Mouse (Mus musculus): Measurements from ENCODE around the gene Sowahb.

Gene Sowahb

DNA sequence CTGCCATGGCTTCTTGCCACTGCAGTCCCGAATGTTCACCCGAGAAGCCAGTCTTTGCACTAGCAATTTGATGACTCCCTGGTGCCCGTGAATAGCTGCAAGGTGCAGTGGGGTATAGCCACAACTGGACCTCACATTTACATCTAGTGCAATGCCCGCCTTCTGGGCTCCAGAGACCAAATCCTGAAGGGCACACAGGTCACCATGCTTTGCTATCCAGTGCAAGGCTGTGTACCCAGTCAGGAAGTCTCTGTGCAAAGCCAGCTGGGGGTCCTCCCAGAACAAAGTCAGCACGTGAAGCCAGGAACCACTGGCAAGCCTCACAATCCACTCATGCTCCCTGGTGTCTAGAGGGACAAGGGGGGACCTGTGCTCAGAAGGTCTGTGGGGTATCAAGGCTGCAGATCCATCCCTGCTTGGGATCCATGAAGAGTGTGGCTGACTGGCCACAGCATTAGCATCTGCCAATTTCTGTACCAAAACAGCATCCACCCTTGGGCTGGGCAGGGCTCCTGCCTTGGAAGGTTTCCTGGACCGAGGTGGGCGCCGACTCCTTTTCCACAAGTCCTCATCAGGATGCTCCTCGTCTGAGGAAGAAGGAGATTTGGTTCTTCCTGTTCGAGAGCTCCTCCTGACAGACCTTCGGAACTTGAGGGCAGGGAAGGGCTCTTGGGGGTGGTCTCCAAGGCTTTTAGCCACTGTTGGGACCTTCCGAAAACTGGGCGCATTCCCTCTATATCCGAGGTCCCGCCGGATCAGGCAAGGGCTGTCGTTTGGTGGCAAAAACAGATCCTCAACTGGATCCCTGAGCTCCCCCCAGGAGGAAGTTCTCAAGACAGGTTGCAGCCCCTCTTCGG, 1.8 kb downstream of the Sowahb start:
- DNase-seq (ENCODE audit: low read depth, low spot score) = no peak

DNA sequence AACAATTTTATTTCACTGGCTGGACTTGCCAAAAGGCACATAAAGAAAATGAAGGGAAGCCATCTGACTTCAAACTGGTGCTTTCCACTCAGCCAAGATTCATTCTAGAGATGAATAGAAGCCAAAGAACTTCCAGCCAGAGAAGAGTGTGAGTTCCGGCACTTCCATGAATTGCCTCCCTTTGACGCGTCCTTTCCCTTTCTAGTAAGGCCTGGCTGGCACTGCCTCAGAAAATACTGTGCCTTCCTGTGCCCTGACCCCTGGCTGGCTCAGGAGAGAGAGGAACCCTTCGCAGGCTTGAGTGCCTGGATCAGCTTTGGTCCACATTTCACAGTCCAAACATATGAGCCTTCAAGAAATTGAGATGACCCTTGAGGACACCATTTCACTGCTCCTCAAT, 2.8 kb downstream of the Sowahb start:
- no peak for DNase-seq (ENCODE audit: low read depth, low spot score)

DNA sequence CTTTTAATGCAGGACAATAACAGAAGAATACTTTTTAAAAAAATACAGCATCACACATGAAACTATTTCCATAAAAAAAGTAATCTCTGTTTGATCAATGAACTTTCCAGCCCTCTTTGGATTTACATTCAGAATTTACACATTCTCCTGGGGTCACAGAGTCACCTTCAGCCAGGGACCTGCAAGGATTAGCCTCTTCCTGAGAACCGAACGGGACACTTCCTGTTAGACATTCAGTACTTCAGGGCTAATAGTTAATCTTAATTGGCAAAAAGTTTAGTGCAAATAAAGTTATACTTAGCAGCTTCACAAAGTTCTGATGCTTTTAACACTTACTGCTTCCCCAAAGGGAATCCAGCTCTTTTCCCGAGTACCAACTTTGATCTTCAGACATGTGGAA, 3.5 kb downstream of the Sowahb start:
- no peak for DNase-seq (ENCODE audit: low read depth, low spot score)

DNA sequence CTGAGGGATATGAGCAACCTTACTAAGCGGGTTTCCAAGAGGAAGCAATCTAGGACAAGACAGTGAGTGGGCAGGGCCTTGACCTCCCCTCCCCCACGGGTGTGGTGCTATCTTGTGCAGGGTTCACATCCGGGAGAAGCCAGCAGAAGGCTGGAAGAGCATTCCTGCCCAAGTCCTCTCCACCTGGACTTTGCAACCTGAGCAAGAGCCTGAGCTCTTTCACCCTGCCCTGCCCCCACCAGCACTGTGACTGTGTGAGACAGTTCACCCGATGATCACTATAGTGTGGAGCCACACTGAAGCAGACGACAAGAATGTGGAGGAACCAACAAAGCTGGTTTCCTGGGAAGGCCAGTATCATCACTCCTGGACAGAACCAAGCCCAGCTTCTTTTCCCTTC, 4.7 kb downstream of the Sowahb start:
- peak; percentile 74 for DNase-seq (ENCODE audit: low read depth, low spot score)

DNA sequence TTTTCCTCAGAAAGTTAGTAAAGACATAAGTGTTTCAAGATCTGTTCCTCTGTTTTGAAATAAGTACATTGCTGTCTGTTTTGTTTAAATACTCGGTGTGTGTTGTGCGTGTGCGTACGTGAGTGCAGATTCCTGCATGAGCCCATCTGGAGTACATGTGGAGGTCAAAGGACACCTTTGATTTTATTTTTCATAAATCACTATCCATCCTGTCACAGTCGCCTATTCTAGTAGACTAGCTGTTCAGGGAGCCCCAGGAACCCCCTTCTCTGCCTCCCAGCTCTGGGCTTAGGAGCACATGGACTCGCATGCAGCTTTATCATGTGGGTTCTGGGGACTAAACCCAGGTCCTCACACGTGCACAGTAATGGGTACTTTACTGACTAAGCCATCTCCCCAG, 8.6 kb downstream of the Sowahb start:
- DNase-seq (ENCODE audit: low read depth, low spot score) = no peak

DNA sequence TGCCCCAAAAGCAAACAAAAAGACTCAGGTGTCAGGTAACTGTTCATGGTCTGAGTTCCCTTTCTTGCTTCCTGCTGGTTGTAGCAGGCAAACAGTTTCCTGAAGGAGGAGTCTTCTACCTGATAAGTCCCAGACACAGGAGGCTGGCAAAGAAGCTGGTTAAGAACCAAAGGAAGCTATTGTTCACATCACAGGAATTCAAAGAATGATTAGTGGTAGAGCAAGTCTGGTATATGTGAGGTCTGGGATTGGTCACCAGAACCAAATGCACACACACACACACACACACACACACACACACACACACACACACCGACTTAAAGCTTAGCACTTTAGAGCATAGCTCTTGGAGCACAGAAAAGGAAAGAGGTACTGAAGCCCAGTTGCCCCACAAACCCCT, 9.5 kb downstream of the Sowahb start:
- DNase-seq (ENCODE audit: low read depth, low spot score) = peak; percentile 30

DNA sequence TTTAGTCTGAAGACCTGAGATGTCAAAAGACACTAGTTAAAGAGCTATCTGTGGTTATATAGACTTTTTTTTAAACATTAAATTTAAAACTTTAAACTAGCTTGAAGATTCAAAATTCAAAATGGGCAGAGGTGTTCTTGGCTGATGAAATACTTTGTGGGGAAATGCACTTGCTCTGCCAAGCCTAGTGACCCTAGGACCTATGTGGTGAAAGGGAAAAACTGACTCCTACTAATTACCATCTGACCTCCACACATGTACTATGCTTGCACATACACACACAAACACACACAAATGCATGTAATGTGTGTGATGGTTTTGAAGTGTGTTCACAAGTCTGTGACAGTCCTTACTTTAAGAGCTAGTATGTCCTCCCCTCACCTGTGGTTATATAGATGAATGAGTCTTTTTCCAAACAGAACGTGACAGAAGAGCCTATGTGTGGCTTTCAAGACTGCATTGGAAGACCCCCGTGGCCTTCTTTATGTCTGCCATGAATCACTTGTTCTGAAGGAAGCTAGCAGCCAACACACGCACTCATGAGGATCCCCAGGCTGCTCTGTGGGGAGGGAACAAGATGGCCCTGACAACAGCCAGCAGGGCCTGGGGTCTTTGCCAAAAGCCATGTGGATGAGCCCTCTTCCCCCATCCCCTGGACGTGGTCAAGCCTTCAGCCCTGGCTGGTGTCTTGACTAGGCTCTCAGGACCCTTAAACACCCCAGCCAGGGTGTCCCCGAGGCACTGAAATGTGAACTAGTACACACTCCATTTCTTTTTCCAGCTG, 11.5 kb downstream of the Sowahb start:
- DNase-seq (ENCODE audit: low read depth, low spot score) = no peak

DNA sequence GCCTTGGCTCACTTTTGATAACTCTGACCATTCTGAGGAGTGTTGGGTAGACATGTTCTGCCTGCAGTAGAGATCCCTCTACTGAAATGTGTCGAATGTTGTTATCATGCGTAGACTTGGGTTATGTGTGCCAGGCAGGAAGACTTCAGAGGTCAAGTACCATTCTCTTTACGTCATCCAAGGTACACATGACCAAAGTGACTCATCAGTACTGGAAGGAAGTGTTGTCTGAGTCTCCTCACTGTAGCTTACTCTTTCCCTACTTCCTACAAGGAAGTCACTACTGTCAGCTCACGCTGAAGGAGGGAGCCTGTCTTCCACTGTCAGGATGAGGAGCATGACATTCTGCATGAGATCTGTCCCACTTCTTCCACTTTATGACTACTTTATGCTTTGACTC, 12.2 kb downstream of the Sowahb start:
- no peak for DNase-seq (ENCODE audit: low read depth, low spot score)

DNA sequence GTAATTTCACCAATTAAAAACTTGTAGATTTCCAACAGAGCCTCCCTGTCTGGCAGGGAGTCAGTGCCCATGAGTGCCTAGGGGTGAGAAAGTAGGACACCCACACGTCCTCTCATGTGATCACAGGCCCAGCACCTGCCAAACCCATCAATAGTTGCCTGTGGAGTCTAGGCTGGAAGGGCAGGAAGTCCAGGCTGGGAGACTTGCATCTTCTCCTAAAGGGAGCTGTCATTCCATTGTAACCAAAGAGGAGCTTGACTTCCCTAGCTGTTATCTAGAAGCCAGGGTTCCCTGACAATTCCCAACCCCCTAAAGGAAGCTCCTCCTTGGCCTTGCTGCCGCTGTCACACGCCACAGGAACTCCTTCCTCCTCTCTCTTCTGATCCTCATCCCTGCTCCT, 14.0 kb downstream of the Sowahb start:
- no peak for DNase-seq (ENCODE audit: low read depth, low spot score)

DNA sequence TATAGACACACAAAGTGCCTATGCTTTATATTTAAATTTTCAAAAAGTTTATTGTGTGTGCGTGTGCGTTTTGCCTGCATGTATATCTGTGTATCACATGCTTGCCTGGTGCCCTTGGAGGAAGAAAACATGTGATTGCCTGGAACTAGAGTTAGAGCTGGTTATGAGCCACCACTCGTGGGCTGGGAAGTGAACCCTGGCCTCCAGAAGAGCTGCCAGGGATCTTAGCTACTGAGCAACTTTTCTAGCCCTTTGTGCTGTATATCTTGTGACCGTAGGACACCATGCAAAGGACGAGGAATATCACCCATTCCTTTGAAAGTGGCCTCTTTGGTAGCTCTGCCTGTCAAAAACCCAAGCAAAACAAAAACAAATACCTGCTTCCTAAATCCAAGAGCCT, 14.4 kb downstream of the Sowahb start:
- no peak for DNase-seq (ENCODE audit: low read depth, low spot score)

DNA sequence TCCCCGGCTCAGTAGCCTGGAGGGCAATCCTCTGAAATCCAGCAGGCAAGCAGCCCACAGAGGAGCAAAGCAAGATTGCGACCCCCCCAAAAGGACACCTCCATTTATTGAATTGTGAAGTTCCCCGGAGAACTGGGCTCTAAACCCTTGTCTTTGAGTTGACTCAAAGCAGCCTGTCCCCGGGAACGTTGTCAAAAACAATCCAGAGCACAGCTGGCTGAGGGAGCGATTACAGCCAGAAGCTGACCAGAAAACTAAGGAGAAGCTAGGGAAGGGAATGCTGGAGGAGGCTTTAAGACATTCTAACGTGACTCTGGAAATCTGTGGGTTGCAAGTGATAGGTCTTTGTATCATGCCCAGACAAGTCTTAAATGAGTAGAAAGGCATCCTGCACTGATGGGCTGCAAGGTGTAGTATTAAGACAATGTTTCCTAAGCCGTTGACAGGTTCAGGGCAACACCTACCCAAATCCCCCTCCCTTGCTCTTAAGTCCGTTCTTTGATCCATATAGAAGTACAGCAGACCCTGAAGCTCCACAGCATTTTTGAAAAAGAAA, 17.6 kb downstream of the Sowahb start:
- DNase-seq (ENCODE audit: low read depth, low spot score) = peak; percentile 58

DNA sequence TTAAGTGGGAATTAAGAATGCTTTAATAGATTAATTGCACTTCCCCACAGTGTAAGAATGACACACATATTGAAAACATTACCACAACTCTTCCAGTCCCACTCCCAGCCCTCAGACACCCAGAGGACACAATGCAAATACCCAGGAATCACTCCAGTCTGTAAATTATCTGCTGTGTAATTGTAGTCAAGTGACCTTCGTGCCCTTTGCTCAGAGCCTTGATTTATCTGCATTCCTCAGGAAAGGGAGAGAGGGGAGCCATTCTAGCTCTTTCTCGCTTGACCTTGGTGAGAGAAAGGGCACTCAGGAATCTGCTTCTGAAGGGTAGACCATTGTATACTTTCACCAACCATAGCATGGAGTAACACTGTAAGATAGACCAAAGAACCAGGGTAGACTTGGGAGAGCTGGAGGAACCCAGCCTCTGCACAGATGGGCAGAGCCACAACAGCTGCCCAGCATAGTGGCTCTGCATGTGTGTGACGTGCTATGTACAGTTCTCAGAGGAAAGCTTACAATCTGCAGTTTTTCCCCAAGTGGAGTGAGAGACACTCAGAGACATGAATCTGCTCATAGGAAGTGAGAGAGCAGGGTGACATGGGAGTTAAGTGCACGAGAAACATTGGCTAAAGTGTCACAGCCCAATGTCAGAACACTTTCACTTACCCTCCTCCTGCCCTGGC, 18.2 kb downstream of the Sowahb start:
- peak; percentile 89 for DNase-seq (ENCODE audit: low read depth, low spot score)

DNA sequence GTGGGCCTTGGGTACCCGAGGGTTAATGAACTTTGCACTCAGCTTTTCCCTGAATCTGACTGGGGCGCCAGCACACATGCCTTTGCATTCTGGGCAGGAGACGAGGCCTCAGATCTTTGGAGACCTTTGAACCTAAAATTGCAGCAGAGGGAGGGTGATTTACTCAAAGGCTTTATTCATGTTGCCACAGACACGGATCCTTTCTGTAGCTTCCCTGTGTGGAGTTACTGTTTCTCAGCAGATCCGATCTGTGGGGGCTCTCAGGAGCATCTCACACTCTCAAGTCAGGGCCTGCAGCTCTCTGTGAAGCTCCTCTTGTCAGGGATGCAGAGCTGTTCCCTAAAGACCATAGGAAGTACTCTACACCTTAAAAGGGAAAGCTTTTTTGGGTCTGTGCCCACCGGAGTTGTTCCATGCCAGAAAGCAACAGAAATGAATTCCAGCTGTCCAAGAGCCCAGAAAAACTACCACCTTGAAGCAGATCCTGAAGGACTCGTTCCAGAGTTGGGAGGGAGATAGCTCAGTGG, 20.0 kb downstream of the Sowahb start:
- DNase-seq (ENCODE audit: low read depth, low spot score) = no peak

DNA sequence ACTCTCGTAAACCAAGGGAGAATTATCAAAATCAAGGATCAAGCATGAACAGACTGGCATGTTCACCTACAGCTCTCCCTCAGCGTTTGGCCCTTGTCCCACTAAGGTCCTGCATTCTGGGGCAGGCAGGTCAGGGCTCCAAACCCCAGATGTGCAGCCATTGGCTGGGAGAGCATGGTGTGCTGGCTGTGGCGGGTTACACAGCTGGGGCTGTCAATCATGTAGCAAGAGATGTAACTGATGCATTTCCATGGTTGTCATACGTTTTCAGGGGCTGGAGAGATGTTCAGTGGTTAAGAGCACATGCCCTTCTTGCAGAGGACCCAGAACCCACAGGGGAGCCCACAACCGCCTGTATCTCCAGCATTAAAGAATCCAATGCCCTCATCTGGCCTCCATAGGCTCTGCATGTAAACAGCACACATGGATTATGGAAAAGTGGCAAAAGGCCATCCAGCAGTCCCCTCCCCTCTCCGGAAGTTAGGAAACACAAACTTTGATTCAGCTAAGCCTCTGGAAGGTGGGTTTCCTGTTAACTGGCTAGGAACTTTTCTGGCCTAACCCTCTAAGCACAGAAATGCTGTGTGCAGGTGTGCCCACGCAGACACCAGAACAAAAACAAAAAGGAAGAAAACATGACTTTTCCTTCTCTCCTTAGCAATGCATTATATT, 22.6 kb downstream of the Sowahb start:
- no peak for DNase-seq (ENCODE audit: low read depth, low spot score)

DNA sequence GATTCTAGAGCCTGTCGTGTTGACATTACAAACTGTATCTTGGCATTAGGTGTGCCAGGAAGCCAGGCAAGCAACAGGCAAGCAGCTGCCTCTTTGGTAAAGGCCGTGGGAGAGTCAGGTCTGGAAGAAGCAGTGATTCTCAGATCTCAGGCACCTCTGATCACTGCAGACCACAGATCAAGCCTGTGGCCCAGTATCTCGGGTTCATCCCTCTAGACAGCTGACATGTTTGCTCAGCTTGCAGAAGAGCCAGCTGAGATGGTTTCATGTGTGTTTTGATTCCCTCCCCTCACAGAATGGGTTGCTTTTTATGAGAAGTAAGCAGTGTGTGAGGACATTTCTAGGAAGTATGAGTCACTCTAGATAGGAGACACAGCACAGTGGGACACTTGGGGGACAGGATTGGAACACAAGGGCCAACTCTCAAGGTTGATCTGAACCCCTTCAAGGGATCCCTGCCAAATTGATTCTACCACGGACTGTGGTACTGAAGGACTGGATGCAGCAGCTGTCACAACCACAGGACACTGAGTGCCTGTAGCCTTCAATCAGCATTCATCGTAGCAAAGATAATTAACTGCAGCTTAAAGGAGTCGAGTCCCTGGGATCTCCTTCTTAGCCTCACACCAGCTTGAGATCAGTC, 24.7 kb downstream of the Sowahb start:
- DNase-seq (ENCODE audit: low read depth, low spot score) = no peak

DNA sequence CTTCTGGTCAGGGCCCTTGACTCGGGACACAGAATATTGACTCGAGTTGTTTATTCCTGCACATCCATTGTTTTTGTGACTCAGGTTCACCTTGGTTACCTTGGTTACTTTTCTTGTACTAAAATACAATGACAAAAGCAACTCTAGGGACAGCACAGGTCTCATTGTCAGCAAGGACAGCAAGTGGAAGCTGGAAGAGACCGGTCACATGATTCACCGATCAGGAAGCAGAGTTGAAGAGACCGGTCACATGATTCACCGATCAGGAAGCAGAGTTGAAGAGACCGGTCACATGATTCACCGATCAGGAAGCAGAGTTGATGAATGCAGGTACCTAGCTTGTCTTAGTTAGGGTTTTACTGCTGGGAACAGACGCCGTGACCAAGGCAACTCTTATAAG, 25.6 kb downstream of the Sowahb start:
- peak; percentile 82 for DNase-seq (ENCODE audit: low read depth, low spot score)

DNA sequence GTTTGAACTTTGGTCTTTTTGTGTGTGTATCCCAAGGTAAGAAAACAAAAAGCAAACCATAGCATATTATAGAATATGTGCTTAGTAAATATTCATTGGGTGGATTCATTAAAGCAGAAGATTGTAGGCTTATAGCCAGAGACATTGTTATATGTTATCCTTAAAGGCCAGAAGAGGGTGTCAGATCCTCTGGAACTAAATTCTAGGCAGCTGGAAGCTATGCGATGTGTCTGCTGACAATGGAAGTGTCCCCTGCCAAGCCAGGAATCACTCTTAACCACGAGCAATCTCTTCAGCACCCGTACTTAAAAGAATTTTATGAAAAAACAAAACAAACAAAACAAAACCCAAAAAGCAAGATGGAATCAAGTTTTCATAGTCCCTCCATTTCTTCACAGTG, 27.1 kb downstream of the Sowahb start:
- no peak for DNase-seq (ENCODE audit: low read depth, low spot score)

DNA sequence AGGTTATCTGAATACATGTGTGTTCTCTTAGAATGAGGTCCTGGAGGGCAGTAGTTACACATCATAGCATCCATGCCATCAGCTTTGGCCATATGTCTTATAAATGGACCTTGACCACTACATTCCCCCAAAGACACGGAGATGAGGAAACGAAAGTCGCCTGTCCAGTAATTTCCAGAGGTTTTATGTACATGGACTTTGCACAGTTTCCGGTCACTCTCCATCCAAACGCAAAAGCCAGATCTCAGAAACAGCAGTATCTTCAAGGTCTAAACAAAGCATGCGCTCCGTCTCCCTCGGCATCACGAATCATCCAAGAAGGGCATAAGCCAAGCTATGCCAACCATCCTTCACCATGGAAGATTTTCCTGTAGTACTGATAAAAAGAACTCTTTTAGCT, 36.6 kb downstream of the Sowahb start:
- DNase-seq (ENCODE audit: low read depth, low spot score) = no peak

DNA sequence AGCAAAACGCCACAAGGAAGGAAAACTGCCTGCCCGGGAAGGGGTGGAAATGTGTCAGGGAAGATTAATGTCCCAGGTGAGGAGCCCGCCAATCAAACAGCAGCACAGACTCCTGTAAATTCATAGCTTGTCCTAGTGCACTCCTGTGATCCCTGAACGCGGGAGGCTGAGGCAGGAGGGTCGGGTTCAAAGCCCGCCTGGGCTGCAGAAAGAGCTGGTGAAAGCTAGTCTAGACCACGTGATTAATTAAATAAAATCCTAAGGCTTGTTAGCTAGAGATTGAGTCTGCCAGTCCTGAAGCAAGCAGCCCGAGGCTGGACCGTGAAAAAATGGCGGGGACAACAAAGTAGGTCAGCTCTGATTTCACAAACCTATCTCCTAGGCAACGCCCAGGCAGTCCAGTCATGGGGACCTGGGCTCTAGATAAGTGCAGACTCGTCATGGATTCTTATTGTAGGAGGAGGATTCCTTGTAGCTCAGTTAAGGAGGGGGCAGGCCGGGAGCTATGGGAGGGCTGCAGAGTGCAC, 38.9 kb downstream of the Sowahb start:
- DNase-seq (ENCODE audit: low read depth, low spot score) = peak; percentile 58

DNA sequence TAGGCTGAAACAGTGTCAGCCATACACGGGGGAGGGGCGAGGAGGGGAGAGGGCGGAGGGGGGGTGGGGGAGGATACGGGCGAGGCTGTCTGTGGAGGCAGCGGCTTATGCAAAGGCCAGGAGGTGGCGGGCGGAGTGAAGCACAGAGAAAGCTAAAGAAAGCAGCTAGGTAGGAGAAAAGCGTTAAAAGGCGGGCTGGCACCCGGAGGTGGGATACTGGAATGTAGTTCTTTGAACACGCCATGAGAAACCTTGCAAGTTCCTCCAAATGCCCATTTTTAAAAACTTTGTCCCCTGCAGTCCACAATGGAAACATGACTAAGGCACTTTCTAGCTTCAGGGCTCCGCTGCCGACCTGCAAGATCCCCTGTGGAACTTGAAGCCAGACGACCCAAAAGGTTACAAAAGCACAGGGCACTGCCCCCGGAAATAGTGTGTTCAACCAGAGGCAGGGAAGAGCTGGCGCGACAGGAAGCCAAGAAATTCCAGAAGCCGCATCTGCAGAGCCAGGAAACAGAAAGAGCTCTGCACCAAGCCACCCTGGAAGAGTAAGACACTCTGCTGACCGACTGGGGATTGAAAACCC, 39.5 kb downstream of the Sowahb start:
- DNase-seq (ENCODE audit: low read depth, low spot score) = peak; percentile 87
